Mouse (Mus musculus) cerebellum, adult 2 months (tissue): ENCODE measurements around the gene Sema4a.

Experiments used
- CTCF ChIP-seq: fragments of 200-500 bp; IDR thresholded peaks from 2 replicates; pipeline ENCODE4 v1.5.1; 2011; ENCODE audit warnings: low read depth, mild to moderate bottlenecking, control low read depth, low read length, moderate library complexity, borderline replicate concordance; ENCODE audit not compliant: insufficient read depth
- POLR2A ChIP-seq: fragments of 200-500 bp; IDR thresholded peaks from 2 replicates; pipeline ENCODE4 v1.6.1; 2011; ENCODE audit warnings: low read length, control low read depth, borderline replicate concordance; ENCODE audit not compliant: insufficient read depth

GRCm38 (mm10) chr3:88437454-88437853, 23.5 kb downstream of the Sema4a start:
- TF ChIP-seq POLR2A: no peak
- no peak for TF ChIP-seq CTCF
